Mouse (Mus musculus) gastrocnemius, postnatal 4 days (tissue): Measurements from ENCODE around the gene Kcnn1. TPM values are rescaled to one million over a fixed set of nuclear protein-coding genes. Genes with fewer than 3 reads are reported as not detected.
A peak's percentile ranks its signal among the peaks of the same experiment; 100 is the strongest.

Source experiments
- DNase-seq, 2 experiments: peaks; one replicate each; pipeline ENCODE4 v3.0.0; 2021 to 2022; ENCODE audit warnings: low spot score in 2 of 2, mixed read lengths in 2 of 2
- total RNA-seq, 2 experiments: library from RNA; stranded (reverse); gene quantifications; 2 replicates each; pipeline ENCODE4 v1.2.3; 2021

Gene Kcnn1
- total RNA-seq, 2 experiments from 2014 or later = 1.7 to 1.8 TPM

DNA sequence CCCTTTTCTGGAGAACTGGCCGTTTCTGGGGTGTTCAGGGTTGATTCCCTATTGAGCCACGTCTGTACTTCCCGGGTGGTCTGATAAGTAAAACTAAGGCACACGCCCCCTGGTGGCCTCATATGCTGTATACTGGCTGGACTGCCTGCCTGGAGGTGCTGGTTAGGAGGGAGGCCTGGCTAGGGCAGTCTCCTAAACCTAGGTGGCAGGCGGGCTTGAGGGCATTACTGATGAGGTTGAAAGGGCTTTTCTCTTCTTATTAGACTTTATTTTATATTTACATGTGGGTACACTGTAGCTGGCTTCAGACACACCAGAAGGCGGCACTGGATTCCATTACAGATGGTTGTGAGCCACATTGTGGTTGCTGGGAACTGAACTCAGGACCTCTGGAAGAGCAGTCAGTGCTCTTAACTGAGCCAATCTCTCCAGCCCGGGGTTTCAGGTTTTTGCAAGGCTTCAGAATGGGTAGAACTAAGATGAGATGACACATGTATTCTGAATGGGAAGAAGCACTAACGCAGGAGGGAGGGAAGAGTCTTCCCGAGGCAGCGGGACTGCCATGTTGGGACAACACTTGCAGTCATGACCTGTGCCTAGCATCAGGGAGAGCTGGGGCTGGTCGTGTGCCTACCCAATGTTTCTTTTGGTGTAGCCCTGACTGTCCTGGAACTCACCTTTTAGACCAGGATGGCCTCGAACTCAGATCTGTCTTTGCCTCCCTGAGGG, 30.8 kb upstream of the Kcnn1 start:
- peak; percentile 72 to 83 for DNase-seq

DNA sequence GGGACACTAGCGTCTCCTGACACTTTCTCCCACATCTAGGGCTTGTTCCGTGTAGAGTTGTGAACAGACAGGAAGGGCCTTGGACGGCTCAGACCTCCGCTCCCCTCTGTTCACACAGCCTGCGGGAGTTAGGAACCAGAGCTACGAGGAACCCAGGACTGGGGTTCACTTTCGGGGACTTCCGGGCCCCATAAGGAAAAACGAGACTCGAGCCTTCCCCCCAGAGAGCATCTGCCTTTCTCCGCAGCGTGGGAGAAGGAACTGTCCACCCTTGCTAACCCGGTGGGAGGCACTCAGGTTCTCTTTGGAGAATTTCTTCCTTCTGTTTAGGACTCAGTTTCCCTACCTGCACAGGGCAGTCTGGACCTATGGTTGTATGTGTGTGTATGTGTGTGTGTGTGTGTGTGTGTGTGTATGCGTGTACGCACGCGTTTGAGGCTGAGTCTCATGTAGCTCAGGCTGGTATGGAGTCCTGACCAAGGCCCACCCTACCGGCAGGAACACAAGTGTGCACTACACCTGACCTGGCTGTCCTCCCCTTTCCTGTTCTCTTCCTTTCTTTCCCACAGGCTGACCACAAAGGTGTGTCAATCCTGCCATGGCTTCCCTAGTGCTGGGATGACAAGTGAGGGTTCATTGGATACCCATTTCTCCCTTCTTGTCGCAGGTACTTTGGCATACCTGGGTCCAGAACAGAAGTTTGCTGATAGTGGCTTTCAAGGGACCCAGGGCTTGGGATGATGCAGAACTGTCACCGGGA, 30.0 kb upstream of the Kcnn1 start:
- no peak for DNase-seq

DNA sequence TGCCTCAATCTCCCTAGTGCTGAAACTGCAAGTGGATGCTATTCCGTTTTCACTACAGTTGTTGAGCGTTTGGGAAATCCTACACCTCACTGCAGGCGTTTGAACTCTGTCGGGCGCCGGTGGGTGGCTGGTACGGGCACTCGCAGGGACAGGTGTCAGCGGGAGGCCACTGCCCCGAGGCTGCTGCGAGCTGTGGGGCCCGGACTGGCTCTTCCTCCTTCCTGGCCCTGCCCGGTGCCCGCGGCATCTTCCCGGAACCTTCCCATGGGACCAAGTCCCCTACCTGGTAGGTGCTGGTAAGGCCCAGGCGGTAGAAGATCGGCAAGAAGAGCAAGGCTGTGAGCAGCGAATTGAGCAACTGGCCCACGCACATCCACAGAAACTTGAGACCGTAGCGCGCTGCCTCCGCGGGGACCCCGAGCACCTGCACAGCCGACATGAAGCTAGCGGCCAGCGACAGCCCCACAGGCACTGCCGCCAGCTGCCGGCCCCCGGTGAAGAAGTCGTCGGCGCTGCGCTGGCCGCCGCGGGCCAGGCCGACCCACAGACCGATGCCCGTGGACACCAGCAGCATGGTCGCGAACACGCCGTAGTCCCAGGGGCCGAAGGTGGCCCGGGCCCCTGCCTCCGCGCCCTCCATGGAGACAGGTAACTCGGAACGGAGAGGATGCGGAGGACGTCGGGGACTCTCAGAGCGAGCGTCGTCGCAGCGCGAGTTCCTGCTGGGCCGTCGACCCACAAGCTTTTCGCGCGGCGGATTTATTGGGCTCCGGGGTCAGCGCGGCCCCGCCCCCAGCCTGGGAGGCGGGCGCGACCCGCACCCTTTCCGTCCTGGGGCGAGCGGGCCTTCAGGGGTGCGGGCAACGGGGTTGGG, 29.2 kb upstream of the Kcnn1 start, which contains the start of gene Slc5a5:
Gene Slc5a5 (minus strand): TSS at position 736 of the 874 bp plus-strand sequence.
- DNase-seq = no peak

DNA sequence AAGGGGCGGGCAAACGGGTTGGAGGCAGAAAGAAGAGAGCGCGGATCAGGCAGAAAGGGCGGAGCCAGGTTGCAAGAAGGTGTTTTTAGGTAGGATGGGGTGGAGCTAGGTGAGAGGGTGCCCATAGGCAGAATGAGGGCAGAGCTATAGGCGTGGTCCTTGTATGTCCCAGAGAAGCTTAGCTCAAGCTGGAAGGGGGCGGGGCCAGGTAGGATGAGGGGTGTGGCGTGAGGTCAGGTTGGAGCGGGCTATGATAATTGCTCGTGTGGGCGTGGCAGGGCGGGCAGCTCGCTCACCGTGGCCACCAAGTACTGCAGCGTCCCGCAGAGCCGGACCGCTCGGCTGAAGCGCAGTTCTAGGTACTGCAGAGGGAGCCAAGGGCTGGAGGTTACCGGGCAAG, 28.3 kb upstream of the Kcnn1 start:
- DNase-seq = no peak

DNA sequence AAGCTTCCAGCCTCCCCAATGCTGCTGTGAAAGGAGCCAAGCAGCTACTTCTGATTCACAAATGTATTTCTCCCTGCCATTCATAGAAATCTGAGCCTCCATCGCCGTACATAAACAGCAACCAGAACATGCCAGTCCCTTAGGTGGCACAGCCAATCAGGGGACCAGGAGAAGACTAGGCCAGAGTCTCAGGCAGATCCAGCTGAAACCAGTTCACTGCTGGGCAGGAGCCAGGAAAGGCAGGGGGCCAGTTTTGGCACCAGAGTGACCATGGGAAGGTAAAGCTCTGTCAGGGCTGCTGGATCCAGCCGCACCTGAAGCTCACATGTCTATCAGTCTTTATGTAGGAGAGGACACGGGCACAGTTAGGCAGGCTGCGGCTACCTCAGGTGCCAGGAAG, 27.6 kb upstream of the Kcnn1 start:
- no peak for DNase-seq

DNA sequence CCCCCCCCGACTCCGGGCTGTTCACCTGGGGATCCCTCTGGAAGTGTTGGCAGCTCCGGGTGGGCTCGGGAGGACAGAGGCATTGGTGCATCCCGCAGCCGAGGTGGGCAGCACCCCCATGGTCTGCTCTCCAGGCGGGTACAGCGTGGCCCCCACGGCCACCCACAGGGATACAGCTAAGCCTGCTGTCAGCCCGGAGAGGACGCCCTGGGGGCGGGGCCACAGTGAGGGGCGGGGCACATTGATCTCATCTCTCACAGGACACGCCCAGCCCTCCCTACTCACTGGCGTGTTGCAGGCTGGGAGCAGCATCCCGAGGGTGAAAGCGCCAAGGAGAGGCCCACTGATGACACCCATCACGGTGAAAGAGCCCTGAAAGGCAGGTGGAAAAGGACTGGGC, 24.6 kb upstream of the Kcnn1 start:
- no peak for DNase-seq

DNA sequence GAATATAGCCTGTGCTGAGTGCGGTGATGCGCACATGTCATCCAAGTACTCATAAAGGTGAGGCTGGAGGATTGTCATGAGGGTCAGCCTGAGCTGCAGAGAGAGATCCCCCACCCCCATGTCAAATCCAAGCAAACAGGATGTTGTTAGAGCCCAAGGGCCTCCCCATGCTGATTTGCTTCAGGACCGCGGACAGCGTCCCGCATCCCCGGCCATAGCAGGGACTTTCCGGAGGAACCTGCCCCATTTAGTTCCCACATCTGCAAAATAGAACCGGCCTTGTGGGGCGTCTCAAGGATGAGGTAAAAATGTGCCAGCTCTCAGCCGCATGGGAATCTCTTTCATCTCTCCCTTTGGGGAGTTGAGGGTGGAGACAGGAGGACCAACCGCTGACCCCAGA, 22.6 kb upstream of the Kcnn1 start:
- no peak for DNase-seq

DNA sequence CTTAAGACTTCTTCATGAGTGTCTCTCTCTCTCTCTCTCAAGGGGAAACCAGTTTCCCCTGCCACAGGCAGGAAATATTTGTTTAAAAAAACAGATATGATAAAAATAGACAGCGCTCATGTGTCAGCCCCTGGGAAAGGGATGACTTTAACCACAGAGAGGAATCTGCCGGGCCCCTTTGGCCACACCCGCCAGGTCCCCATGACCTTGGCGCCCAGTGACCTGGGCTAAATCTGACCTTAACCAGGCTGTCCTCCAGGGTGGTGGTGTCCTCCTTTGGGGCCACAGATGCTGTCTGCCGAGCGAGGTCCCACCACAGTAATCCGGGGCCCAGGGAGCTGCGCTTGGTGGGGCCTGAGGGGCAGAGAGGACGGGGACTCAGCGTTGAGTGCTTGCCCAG, 21.6 kb upstream of the Kcnn1 start:
- DNase-seq = no peak

DNA sequence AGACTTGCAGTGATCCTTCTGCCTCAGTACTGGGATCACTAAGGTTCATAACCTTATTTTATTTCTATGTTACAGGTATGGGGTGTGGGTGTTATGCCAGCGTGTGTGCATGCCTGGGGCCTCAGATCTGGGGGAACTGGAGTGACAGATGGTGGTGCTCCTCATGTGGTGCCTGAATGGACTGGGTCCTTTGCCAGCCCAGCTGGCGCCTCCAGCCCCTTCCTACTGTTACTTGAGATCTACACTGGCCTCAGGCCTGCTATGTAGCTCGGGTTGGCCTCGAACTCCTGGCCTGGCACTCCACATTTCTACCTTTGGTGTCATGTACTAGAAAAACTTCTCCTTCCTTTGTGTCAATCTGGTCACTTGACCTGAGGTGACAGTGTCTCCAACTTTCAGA, 21.1 kb upstream of the Kcnn1 start:
- no peak for DNase-seq

DNA sequence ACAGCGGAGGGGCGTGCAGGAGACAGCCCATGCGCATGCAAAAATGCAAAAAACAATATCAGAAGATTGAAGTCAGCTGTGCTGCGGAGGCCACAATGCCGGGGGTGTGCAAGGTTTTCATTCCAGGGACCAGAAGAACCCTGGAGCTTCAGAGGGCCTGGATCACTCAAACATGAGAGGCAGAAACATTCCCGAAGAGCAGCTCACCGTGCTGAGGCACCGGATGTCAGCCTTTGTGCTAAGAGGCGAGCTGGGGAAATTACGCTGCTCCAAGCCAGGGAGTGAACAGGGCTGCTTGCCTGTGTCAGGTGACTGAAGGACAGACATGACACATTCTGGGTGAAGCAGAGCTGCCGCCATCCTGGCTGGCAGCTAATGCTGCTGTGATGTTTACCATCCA, 17.5 kb upstream of the Kcnn1 start:
- DNase-seq = no peak

DNA sequence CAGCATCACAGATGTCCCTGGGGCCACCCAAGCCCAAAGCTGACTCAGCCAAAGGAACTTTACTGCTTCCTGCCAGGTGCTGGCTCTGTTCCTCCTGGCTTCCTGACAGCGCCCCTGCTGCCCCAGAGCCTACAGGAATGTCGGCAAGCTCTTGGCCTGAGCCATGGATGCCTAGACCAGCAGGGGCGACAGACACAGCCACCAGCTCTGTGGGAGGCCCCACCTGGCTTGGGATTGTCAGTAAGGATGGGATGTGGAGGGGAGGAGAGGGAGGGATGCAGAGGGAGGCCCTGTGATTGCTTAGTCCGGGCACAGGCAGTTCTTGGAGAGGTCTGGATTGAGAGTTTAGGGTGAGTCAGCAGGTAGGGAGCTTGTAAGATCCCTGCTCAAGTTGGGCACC, 17.1 kb upstream of the Kcnn1 start:
- peak in 1 of 2 experiments; percentile 30 for DNase-seq

DNA sequence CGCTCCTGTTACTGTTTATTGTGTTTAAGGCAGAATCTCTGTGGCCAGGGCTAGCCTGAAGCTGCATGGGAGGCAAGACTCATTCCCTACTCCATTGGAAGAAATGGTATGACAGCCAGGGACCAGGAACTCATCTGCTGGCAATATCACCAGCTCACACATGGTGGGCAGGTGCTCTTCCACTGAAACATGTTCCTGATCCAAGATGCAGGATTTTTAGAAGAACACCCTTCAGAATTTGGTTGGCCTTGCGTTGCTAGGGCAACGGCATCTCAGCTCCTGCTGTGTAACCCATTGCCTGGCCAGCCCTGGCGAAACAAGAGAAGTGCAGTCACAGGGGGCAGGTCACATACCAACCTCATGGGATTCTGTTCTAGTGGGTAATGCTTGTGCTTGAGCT, 16.4 kb upstream of the Kcnn1 start:
- DNase-seq = no peak

DNA sequence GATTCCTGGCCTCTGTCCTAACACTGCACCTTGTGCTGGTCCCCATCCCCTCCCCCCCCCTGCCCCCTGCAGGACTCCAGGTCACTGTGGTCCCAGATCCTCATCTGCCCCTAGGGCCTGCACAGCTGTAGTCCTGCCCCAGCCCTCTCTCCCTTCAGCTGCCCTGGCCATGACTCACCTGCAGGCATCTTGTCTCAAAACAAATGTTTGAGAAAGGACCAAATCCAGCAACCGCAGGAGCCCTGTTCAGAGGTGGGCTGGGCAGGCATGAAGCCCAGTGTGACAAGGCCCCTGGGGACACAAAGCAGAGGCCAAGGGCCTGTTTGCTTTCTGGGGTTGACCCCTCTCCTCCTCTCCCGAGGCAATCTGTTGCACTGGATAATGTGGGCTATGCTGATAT, 15.1 kb upstream of the Kcnn1 start:
- DNase-seq = no peak

DNA sequence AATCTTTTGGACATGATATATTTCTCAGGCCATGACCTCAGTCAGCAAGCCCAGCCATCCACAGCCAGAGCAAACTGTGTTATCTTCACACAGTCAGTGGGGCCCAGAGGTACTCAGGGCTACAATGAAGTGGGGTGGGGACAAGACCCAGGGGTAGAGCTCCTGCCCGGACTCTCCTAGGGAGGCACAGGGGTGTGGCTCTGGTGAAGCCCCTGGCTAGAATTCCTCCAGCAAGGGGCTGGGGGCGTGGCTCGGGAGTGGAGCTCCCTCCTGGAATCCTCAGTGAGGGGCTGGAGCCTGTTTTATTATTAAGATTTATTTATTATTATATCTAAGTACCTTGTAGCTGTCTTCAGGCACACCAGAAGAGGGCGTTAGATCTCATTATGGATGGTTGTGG, 13.3 kb upstream of the Kcnn1 start:
- DNase-seq = no peak

DNA sequence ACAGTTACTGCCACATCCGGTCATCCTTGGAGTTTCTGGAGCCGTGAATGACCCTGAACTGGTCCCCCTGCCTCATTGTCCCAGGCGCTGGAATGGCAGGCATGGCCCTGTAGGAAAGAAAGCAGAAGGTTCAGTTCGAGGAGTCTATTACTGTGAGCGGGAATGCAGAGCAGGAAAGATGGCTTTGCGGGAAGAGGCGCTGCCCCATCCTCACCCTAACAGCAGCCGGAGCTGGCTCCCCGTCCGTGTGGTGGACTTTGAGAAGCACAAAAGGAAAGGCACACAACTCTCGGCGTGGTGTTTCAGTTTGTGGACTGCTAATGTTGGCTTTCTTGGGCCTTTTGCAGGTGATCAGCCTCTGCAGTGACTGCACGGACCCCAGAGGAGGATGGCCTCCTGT, 11.4 kb upstream of the Kcnn1 start:
- no peak for DNase-seq

DNA sequence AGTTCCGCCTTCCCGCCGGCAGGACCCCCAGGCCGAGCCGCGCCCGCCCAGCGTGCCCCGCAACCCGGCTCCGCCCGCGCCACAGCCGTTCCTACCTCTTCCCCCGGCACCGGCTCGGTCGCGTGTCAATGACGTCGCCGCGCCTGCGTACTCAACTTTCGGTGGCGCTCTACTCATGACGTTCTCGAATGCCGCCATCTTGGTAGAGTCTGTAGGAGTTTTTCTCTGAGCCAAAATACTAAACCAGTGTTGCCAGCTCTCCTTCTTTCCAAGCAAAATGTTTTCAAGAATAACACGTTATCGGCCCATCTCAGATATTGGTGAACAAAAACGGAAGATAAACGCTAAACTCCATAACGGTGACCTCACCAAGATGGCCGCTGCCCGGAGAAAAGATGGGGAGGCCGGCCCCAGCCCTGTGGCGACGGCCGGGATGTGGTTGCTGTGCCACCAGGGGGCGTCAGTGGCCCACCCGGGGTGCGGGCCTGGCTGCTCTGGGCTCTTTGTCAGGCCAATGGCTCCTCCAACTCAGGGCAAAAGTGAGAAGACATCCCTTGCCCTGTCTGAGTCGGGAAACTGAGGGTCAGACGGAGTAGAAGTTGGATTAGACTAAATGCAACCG, 10.4 kb upstream of the Kcnn1 start, which contains the start of gene Ccdc124:
Gene Ccdc124 (minus strand): TSS at position 572 of the 622 bp plus-strand sequence.
- DNase-seq = peak; percentile 95 to 96

DNA sequence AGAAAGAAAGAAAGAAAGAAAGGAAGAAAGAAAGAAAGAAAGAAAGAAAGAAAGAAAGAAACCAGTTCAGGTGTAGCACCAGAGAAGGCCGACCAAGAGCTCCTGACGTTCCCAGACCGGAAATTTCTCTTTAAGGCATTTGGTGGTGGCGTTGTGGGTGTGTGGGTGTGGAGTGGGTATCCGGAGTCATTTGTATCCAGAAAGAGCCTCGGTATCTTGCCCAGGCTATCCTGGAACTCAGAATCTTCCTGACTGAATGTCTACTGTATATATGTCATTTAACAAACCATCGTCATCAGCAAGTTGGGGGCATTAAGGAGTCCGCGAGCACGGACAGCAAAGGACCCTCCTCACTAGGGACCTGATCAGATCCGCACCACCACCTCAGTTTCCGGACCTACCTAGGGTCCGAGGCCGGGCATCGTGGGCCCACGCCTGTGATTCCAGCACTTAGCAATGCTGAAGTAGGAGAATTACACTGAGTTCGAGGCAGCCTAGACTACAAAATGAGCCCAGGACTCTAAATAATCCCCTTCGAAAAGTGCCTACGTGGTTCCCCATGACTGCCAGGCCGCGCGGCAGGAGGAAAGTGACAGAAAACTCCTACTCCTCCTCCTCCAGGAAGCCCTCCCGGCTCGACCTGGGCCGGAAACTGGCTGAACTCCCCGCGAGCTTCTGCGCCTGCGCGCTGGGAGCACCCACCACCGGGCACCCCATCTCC, 9.7 kb upstream of the Kcnn1 start:
- no peak for DNase-seq

DNA sequence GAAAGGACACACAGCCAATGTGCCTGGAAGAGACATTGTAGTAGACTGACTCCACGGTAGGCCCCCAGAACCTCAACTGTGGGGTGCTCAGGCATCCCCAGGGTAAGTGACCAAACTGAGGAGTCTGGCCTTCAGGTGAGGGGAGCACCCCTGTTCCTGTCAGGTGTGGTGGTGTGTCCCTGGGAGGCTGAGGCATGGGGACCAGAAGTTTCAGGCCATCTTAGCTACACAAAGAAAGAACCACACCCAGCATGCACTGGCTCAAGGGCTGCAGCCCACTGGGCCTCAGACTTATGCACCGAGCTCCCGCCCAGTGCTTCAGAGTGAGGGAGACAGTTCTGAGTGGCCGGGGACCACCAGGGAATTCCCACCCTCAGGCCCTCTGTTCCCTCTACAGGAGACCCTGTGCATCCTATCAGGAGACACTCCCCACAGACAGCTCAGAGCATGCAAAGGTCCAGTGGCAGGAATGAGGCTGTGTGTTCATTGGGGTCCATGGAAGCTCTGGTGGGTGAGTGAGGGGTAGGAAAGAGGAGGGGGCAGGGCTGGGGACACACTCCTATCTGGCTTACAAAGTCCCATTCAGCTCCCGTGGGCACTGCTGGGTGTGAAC, 8.2 kb upstream of the Kcnn1 start:
- DNase-seq = no peak

DNA sequence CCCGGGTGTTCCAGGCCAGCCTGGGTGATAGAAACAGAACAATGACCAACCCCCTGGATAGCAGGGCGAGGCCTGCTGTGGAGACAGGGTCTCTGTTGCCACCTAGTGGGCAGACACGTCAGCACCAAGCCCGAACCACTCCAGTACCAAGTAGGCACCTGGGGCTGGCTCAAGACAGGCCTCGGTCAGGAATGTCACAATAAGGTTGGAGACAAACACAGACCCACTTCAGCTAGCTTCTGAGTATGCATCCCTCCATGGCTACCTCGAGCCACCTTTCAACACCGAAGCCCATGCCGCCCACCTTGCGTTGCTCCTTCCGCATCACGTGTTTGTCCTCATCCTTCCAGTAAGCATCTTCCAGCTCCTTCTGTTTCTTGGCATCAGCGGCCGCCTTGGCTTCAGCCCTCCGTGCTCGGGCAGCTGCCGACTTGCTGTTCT, 6.6 kb upstream of the Kcnn1 start:
- peak in 1 of 2 experiments; percentile 72 for DNase-seq

DNA sequence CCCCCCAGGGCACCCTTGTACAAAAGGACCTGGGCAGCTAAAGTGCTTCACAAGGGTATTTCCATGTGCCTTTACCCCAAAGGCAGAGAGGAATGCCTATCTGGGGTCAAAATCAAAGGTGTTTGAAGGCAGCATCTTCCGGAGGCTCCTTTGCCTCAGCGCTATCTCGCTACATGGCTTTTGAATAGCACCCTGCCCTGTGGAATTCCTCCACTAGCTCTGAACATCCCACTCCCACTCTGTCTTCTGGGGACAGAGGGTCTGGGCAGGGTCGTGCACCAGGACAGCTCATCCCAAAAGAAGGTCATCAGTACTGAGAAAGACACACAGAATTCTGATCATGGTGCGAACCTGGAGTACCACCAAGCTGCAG, 6.1 kb upstream of the Kcnn1 start:
- DNase-seq = no peak
